Mouse (Mus musculus) kidney, postnatal 0 days (tissue): ENCODE measurements at regions not wholly inside any gene's neighbourhood (a gene's known extent, or its start where the extent isn't known, plus 50 kb on each side); places are given as distances from the start of the nearest gene placed in this dataset.

Experiments
- ATAC-seq: fragments of 200-750 bp; cut with Nextera tagmentation; replicated peaks from 2 replicates; pipeline ENCODE4 v1.8.0; 2017; ENCODE audit warnings: low read depth, moderate number of reproducible peaks, moderate TSS enrichment, moderate library complexity; ENCODE audit not compliant: low FRiP score
- DNase-seq: peaks from one replicate; pipeline ENCODE4 v3.0.0-alpha.2; 2016; ENCODE audit warnings: low spot score
- H3K27ac ChIP-seq: fragments of 300-500 bp; sonication (generic); 2 replicates; pipeline ENCODE4 v1.5.1; 2014; ENCODE audit warnings: mild to moderate bottlenecking
- H3K27me3 ChIP-seq: fragments of 300-500 bp; sonication (generic); 2 replicates; pipeline ENCODE4 v1.6.1; 2014; ENCODE audit warnings: low read length, mixed read lengths; ENCODE audit not compliant: insufficient read depth
- H3K36me3 ChIP-seq: fragments of 300-500 bp; sonication (generic); 2 replicates; pipeline ENCODE4 v1.6.1; 2014; ENCODE audit warnings: low read length, mixed read lengths; ENCODE audit not compliant: insufficient read depth
- H3K4me1 ChIP-seq: fragments of 300-500 bp; sonication (generic); replicated peaks from 2 replicates; pipeline ENCODE4 v1.6.1; 2014; ENCODE audit warnings: antibody characterized with exemption, low read length, mixed read lengths; ENCODE audit not compliant: insufficient read depth
- H3K4me2 ChIP-seq: fragments of 300-500 bp; sonication (generic); 2 replicates; pipeline ENCODE4 v1.6.1; 2014; ENCODE audit warnings: mild to moderate bottlenecking, low read length, moderate library complexity, mixed read lengths
- H3K4me3 ChIP-seq: fragments of 300-500 bp; sonication (generic); replicated peaks from 2 replicates; pipeline ENCODE4 v1.5.1; 2014; ENCODE audit warnings: low read depth, low read length
- H3K9ac ChIP-seq: fragments of 300-500 bp; sonication (generic); 2 replicates; pipeline ENCODE4 v1.6.1; 2014; ENCODE audit warnings: low read depth, low read length
- H3K9me3 ChIP-seq: fragments of 300-500 bp; sonication (generic); replicated peaks from 2 replicates; pipeline ENCODE4 v1.6.1; 2016; ENCODE audit warnings: low read length, inconsistent platforms, mixed read lengths
- CTCF ChIP-seq: IDR thresholded peaks from 2 replicates; pipeline ENCODE4 v1.5.1; 2016; ENCODE audit warnings: antibody characterized with exemption, low read depth, mild to moderate bottlenecking, moderate library complexity
- WGBS: fragments of 180-500 bp; shearing (Covaris S2); extraction: QIAGEN DNeasy Blood & Tissue Kit; methylation state at CpG from one replicate; pipeline ENCODE4 v1.1.7; 2014; 5-methylcytosine and 5-hydroxymethylcytosine counted together

DNA sequence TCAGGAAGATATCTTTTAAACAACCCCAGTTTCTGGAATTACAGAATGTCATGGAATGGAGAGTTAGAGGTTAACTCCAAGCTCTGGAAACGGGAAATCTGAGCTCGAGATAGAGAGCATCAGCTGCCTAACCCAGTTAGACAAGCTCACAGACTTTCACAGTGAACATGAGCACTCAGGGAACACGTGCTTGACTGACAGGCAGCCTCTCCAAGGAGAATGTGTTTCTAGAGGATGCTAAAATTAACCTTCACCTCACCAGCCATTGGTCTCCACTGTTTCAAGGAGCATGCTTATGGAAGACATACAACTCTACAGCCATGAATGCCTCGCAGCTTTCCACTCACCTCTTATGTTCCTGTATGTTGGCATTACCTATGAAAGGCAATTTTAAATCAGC is 203.0 kb downstream of the Ankrd50 start:
- 47% methylated on average over 4 of the region's 4 CpGs for WGBS
- H3K4me1 ChIP-seq: peaks cover 10% of the 10 kb centered on the region; the same call in 1 of the 2 replicates
- no peak overlapping the region for H3K4me2 ChIP-seq
- H3K36me3 ChIP-seq: no peaks in the 10 kb centered on the region
- no peak overlapping the region for H3K27ac ChIP-seq
- H3K9ac ChIP-seq: no peak overlapping the region
- no peak overlapping the region for H3K4me3 ChIP-seq
- DNase-seq: no peak
- H3K27me3 ChIP-seq: no peaks in the 10 kb centered on the region
- no peaks in the 10 kb centered on the region for H3K9me3 ChIP-seq
- no peak for TF ChIP-seq CTCF
- no peak for ATAC-seq

DNA sequence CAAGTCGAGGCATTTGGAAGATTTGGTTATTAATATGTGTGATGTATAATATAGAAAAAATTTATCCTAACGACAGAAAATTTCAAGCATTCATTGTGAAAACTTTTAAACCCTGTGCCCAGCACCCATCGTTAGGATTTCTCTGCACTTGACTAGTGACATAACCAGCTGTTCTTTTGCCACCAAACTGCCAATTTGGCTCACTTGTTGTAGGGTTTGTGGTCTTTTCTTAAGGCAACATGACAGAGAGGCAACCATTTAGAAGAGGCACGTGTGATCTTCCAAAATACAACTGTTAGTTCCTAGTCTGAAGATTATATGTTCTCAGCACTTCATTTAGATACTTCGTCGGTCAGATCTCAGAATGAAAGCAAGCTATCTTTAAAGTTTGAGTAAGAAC is 203.8 kb downstream of the Ankrd50 start:
- ATAC-seq: no peak
- WGBS: 86% methylated on average over 6 of the region's 6 CpGs
- Histone ChIP-seq H3K4me1 (peaks cover 10% of the 10 kb centered on the region; the same call in 1 of the 2 replicates), H3K4me3 (no peak overlapping the region), H3K36me3 (no peaks in the 10 kb centered on the region), H3K27ac (no peak overlapping the region), H3K4me2 (no peak overlapping the region), H3K9ac (no peak overlapping the region), H3K9me3 (no peaks in the 10 kb centered on the region), H3K27me3 (no peaks in the 10 kb centered on the region)
- DNase-seq: no peak
- no peak for TF ChIP-seq CTCF

DNA sequence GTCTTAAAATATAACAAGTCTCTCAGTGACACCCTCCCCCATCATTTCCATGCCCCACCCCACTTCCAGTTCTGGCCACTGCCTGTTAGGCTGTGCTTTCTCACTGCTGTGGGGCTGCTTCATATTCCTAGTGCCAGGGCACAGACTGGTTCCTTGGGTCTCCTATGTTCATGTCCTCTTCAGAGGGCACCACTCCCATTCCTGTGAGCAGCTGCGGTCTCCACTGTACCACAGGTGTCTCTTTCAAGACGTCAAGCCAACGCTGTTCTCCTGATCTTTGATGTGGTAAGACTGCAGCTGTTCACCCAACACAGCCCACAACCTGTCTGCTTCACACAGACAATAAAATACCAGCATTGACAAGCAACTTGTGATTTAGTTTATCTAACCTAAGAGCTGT is 204.5 kb downstream of the Ankrd50 start:
- no peak overlapping the region for H3K27ac ChIP-seq
- WGBS: 77% methylated on average over 3 of the region's 3 CpGs
- no peak for TF ChIP-seq CTCF
- no peak overlapping the region for H3K4me2 ChIP-seq
- H3K4me3 ChIP-seq: no peak overlapping the region
- H3K9me3 ChIP-seq: no peaks in the 10 kb centered on the region
- H3K9ac ChIP-seq: no peak overlapping the region
- H3K4me1 ChIP-seq: peaks cover 10% of the 10 kb centered on the region; the same call in 1 of the 2 replicates
- H3K36me3 ChIP-seq: no peaks in the 10 kb centered on the region
- no peaks in the 10 kb centered on the region for H3K27me3 ChIP-seq
- DNase-seq (no peak), ATAC-seq (no peak)

DNA sequence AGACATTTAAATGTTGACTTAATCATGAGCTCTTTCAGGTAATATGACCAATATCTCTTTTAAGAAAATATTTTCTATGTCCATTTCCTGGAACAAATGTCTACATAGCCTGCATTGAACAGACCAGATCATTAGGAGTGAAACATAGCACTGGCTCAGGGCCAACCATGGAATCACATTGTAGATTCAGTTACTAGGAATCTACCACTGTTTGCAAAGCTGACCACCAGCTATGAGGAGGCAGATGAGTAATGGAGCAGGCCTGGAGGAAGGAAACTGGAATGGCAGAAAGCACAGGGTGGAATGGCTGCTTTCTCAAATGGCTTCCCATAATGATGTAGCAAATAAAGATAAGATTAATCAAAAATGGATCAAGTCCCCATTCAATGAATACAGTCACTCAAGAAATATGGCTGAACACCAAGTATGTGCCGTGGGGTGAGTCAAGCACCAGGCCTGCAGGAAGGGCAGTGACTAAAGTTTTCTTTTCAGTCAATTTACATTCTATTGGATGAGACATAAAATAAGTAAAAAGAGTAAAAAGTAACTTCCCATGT is 207.6 kb downstream of the Ankrd50 start:
- H3K27me3 ChIP-seq: no peaks in the 10 kb centered on the region

DNA sequence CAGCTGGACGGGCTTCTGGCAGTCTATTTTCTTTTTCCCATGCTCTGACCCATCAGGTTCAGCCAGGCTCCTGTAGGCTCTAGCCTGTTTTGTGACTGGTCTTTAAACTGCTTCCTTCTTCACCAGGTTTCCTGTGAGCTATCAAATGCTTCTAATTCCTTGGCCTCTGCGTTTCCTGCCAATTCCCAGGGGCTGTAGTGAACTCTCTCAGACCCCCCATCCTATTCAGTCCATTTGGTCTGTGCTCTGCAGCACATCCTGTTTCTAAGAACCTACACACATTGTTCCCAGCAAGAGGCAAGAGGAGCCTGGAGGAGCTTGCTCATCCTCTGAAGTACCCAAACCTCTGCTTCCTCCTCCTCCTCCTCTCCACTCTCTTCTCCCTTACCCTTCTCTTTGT is 209.3 kb downstream of the Ankrd50 start:
- Histone ChIP-seq H3K9ac (no peak overlapping the region), H3K9me3 (no peaks in the 10 kb centered on the region), H3K4me1 (no peaks in the 10 kb centered on the region), H3K4me2 (no peak overlapping the region), H3K27me3 (no peaks in the 10 kb centered on the region), H3K4me3 (no peak overlapping the region), H3K27ac (peak overlapping the region; percentile 75), H3K36me3 (no peaks in the 10 kb centered on the region)
- peak; percentile 69; the same call in 1 of the 2 replicates for ATAC-seq
- 26% methylated on average over 2 of the region's 2 CpGs for WGBS
- no peak for TF ChIP-seq CTCF
- DNase-seq: peak; percentile 93

More for the DNA sequence above, 207.6 kb downstream of the Ankrd50 start:
- no peak overlapping the region for H3K9ac ChIP-seq
- ATAC-seq: no peak
- TF ChIP-seq CTCF: no peak
- H3K4me3 ChIP-seq: no peak overlapping the region
- WGBS: 91% methylated on average over 1 of the region's 1 CpGs
- no peak overlapping the region for H3K27ac ChIP-seq
- no peaks in the 10 kb centered on the region for H3K4me1 ChIP-seq
- H3K36me3 ChIP-seq: no peaks in the 10 kb centered on the region
- no peaks in the 10 kb centered on the region for H3K9me3 ChIP-seq
- DNase-seq: no peak
- H3K4me2 ChIP-seq: no peak overlapping the region

DNA sequence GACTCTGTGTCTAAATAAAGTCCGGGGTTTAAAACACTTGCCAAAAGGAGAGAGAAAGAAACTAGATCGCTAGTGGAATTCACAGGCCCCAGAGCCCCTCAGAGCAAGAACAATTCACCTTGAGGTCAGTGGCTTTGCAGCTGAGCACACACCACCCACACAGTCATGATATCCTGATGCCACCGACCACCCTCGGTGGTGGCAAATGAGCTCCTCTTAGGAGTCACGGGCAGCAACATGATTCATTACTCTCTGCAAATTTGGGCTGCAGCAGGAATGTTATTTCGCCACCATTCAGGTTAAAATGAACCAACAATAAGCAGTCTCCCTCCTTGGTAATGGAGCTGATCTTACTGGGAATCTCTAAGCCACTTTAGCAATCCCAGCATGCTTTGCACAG is 213.9 kb downstream of the Ankrd50 start:
- no peak for TF ChIP-seq CTCF
- Histone ChIP-seq H3K4me2 (no peak overlapping the region), H3K27ac (no peak overlapping the region), H3K4me3 (no peak overlapping the region), H3K4me1 (no peaks in the 10 kb centered on the region), H3K27me3 (no peaks in the 10 kb centered on the region), H3K9me3 (no peaks in the 10 kb centered on the region), H3K9ac (no peak overlapping the region), H3K36me3 (no peaks in the 10 kb centered on the region)
- ATAC-seq (no peak), DNase-seq (peak; percentile 60)
- whole genome bisulfite sequencing: 31% methylated on average over 6 of the region's 6 CpGs

DNA sequence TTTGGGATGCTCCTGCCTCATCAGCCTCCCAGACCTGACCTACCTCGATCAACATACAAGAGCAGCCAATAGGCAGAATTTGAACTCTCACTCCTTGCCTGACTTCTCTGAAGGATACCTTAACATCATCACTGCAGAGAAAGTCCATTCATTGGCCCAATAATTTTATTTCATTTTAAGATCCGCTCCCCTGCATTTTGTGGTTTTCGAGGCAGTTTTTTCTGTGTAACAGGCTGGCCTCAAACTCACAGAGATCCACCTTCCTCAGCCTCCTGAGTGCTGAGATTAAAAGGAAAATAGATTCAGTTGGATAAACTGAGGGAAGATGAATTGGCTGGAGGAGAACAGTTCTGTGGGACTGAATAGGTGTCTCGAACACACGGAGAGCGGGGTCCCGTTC is 216.4 kb downstream of the Ankrd50 start:
- no peak for DNase-seq
- Histone ChIP-seq H3K36me3 (no peaks in the 10 kb centered on the region), H3K9me3 (no peaks in the 10 kb centered on the region), H3K4me3 (no peak overlapping the region), H3K9ac (no peak overlapping the region), H3K27ac (no peak overlapping the region), H3K27me3 (no peaks in the 10 kb centered on the region), H3K4me2 (no peak overlapping the region), H3K4me1 (no peaks in the 10 kb centered on the region)
- WGBS: 93% methylated on average over 7 of the region's 7 CpGs
- no peak for TF ChIP-seq CTCF
- ATAC-seq: no peak
